Mouse (Mus musculus): ENCODE data around the gene Jmjd1c.
A peak's percentile ranks its signal among the peaks of the same experiment; 100 is the strongest.

Jmjd1c gene

GRCm38 (mm10) chr10:67126859-67127758, 31.2 kb downstream of the Jmjd1c start:
- peak; percentile 60 for DNase-seq (ENCODE audit: low read depth, low spot score)

GRCm38 (mm10) chr10:67129531-67129930, 33.6 kb downstream of the Jmjd1c start:
- no peak for DNase-seq (ENCODE audit: low read depth, low spot score)

- DNase-seq (ENCODE audit: low read depth, low spot score), result no peak
Measured at GRCm38 (mm10) chr10:67131709-67132108, 35.8 kb downstream of the Jmjd1c start.

- no peak for DNase-seq (ENCODE audit: low read depth, low spot score)
Measured at GRCm38 (mm10) chr10:67134322-67134721, 38.4 kb downstream of the Jmjd1c start.

GRCm38 (mm10) chr10:67137437-67137836, 41.5 kb downstream of the Jmjd1c start:
- no peak for DNase-seq (ENCODE audit: low read depth, low spot score)

- DNase-seq (ENCODE audit: low read depth, low spot score), result no peak
Measured at GRCm38 (mm10) chr10:67143661-67144060, 47.7 kb downstream of the Jmjd1c start.

GRCm38 (mm10) chr10:67144269-67144668, 48.3 kb downstream of the Jmjd1c start:
- no peak for DNase-seq (ENCODE audit: low read depth, low spot score)

- no peak for DNase-seq (ENCODE audit: low read depth, low spot score)
Measured at GRCm38 (mm10) chr10:67145623-67146022, 49.7 kb downstream of the Jmjd1c start.

GRCm38 (mm10) chr10:67151766-67152165, 55.8 kb downstream of the Jmjd1c start:
- DNase-seq (ENCODE audit: low read depth, low spot score), result no peak

GRCm38 (mm10) chr10:67154647-67155046, 58.7 kb downstream of the Jmjd1c start:
- DNase-seq (ENCODE audit: low read depth, low spot score), result no peak

GRCm38 (mm10) chr10:67174049-67174448, 78.1 kb downstream of the Jmjd1c start:
- DNase-seq (ENCODE audit: low read depth, low spot score), result no peak

GRCm38 (mm10) chr10:67176031-67176430, 80.1 kb downstream of the Jmjd1c start:
- DNase-seq (ENCODE audit: low read depth, low spot score), result no peak

- no peak for DNase-seq (ENCODE audit: low read depth, low spot score)
Measured at GRCm38 (mm10) chr10:67176932-67177331, 81.0 kb downstream of the Jmjd1c start.

- no peak for DNase-seq (ENCODE audit: low read depth, low spot score)
Measured at GRCm38 (mm10) chr10:67177410-67177809, 81.5 kb downstream of the Jmjd1c start.

GRCm38 (mm10) chr10:67180021-67180420, 84.1 kb downstream of the Jmjd1c start:
- DNase-seq (ENCODE audit: low read depth, low spot score), result no peak

- no peak for DNase-seq (ENCODE audit: low read depth, low spot score)
Measured at GRCm38 (mm10) chr10:67180799-67181198, 84.9 kb downstream of the Jmjd1c start.

GRCm38 (mm10) chr10:67182651-67183050, 86.7 kb downstream of the Jmjd1c start:
- DNase-seq (ENCODE audit: low read depth, low spot score), result peak; percentile 28

GRCm38 (mm10) chr10:67183086-67183485, 87.2 kb downstream of the Jmjd1c start:
- DNase-seq (ENCODE audit: low read depth, low spot score), result no peak

- DNase-seq (ENCODE audit: low read depth, low spot score), result peak; percentile 65
Measured at GRCm38 (mm10) chr10:67184441-67185070, 88.6 kb downstream of the Jmjd1c start.

- DNase-seq (ENCODE audit: low read depth, low spot score), result peak; percentile 90
Measured at GRCm38 (mm10) chr10:67185491-67186081, 89.7 kb downstream of the Jmjd1c start.

- no peak for DNase-seq (ENCODE audit: low read depth, low spot score)
Measured at GRCm38 (mm10) chr10:67186489-67186888, 90.6 kb downstream of the Jmjd1c start.

- peak; percentile 37 for DNase-seq (ENCODE audit: low read depth, low spot score)
Measured at GRCm38 (mm10) chr10:67187001-67187453, 91.1 kb downstream of the Jmjd1c start.

All from CD4-positive helper T cell, adult 2 months (primary cell).